Mouse (Mus musculus): ENCODE measurements around the gene Spsb4. TPM values are rescaled to one million over a fixed set of nuclear protein-coding genes. Genes with fewer than 3 reads are reported as not detected.

The Spsb4 gene
- polyA plus RNA-seq, 1 experiment from 2014 or later = 1.1 TPM

- H3K9ac ChIP-seq = no peak overlapping the region
- no peaks in the 10 kb centered on the region for H3K9me3 ChIP-seq (replicated peaks)
- H3K4me1 ChIP-seq (replicated peaks) = no peaks in the 10 kb centered on the region
- H3K27me3 ChIP-seq = no peaks in the 10 kb centered on the region
- no peak overlapping the region for H3K4me2 ChIP-seq
- WGBS (ENCODE audit: insufficient replicate concordance) = 69% methylated on average over 14 of the region's 14 CpGs
- no peak overlapping the region for H3K27ac ChIP-seq
- DNase-seq = no peak
- ATAC-seq (ENCODE audit: low read depth) = no peak
- H3K36me3 ChIP-seq = no peaks in the 10 kb centered on the region
- no peak overlapping the region for H3K4me3 ChIP-seq (replicated peaks)
Observed at GRCm38 (mm10) chr9:96991118-96991517, 27.5 kb downstream of the Spsb4 start.

DNA sequence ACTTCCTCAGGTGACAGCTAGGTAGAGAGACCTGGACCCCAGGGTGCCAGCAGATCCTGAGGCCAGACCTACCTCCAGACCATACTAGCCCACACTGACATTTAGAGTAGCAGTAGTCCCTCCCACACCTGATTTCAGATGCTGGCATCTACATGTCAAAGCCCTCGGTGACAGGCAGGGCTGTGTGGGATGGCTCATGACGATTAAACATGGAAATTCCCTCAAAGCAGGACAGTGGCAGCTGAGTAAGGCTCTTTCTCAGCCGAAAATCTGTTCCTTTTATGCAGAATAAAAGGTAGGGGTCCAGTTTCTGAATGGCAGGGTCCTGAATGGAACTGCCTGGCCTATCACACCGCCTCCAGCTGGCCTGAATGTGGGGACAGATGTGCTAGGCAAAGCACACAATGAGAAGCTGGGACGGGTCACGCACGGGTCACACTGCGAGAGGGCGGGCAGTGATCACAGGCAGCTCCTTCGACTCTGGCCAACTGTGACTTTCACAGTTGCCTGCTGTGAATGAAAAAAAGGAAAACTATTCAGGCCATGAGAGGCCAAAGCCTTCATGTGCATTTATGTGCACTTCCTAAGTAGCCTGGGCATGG is 29.2 kb downstream of the Spsb4 start:
- H3K36me3 ChIP-seq = no peaks in the 10 kb centered on the region
- no peaks in the 10 kb centered on the region for H3K4me1 ChIP-seq (replicated peaks)
- ATAC-seq (ENCODE audit: low read depth) (no peak), DNase-seq (no peak)
- H3K4me3 ChIP-seq (replicated peaks) = no peak overlapping the region
- no peak overlapping the region for H3K9ac ChIP-seq
- no peaks in the 10 kb centered on the region for H3K9me3 ChIP-seq (replicated peaks)
- H3K4me2 ChIP-seq = no peak overlapping the region
- no peak overlapping the region for H3K27ac ChIP-seq
- H3K27me3 ChIP-seq = no peaks in the 10 kb centered on the region
- WGBS (ENCODE audit: insufficient replicate concordance) = 52% methylated on average over 10 of the region's 10 CpGs

DNA sequence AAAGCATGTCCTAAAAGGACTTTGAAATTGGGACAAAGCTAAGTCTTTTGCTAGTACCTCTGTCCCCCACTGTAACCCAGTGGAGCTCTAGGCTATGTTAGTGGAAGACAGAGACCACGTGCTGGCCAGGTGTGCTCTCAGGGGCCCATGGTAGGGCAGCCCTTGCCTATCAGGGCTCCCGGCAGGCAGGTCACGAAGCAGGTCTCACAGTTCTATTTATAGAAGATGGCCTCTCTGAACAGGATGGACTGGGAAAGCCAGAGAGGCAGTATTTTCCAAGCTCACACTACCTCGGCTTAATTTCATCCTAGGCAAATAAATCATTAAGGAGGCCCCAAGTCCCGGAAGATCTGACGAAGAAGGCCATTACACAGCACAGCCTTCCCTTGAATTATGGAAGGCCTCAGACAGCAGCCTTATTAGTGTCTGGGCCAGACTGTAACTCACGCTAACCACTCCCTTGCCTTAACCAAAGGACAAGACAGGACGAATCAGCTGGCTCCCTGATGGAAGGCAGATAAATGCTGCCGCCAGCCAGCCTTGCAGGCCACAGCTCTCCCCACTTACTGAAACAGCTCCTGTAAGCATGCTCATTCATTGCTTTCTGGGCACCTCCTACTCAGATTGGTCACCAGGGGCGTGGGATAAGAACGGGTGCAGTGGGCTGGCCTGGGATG is 31.7 kb downstream of the Spsb4 start:
- 55% methylated on average over 11 of the region's 11 CpGs for WGBS (ENCODE audit: insufficient replicate concordance)
- no peak overlapping the region for H3K4me2 ChIP-seq
- H3K27ac ChIP-seq = no peak overlapping the region
- H3K9ac ChIP-seq = no peak overlapping the region
- no peaks in the 10 kb centered on the region for H3K9me3 ChIP-seq (replicated peaks)
- no peaks in the 10 kb centered on the region for H3K36me3 ChIP-seq
- no peaks in the 10 kb centered on the region for H3K27me3 ChIP-seq
- H3K4me3 ChIP-seq (replicated peaks) = no peak overlapping the region
- ATAC-seq (ENCODE audit: low read depth) (no peak), DNase-seq (no peak)
- H3K4me1 ChIP-seq (replicated peaks) = 0 out of 2 replicates have a peak, but pooled peaks cover 7% of the 10 kb centered on the region

DNA sequence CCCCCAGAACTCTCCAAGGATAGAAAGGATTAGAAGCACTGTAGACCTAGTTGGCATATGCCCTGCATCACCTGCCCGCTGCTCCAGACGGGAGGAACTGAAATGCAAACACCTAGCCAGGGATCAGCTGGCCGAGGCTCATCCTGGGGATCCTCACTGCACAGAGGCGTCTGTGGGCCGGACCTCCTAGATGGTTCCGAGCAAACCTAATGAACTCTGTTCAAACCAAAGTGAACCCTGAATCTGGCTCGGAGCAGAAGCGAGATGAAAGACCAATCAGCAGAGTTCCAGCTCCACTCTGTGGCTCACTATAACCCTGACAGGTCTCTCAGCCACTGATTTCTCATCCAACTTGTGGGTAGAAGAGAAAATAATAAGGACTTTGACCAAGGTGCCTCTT is 34.6 kb downstream of the Spsb4 start:
- Histone ChIP-seq H3K9me3 (replicated peaks) (no peaks in the 10 kb centered on the region), H3K36me3 (no peaks in the 10 kb centered on the region), H3K4me3 (replicated peaks) (no peak overlapping the region), H3K27ac (no peak overlapping the region), H3K4me2 (no peak overlapping the region), H3K27me3 (no peaks in the 10 kb centered on the region), H3K9ac (no peak overlapping the region), H3K4me1 (replicated peaks) (peaks cover 15% of the 10 kb centered on the region)
- ATAC-seq (ENCODE audit: low read depth) = no peak
- WGBS (ENCODE audit: insufficient replicate concordance) = 71% methylated on average over 8 of the region's 8 CpGs
- DNase-seq = no peak

DNA sequence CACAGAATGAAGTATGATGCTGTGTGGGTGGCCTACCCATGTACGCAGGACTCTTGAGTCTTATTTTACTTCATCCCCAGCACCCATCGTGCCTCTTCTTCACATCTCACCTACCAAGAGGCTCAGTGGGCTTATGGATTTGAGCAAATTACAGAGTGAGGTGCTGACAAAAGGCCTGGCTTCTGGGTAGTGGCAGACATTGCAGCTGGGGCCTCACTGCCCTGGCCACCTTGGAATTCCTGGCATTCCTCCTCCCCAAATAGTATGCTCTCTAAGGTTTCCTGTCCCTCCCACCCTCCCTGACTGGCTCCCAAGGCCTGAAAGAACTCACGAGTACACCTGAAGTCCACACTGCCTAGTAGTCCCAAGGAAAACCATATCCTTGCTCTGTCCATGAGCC is 35.7 kb downstream of the Spsb4 start:
- ATAC-seq (ENCODE audit: low read depth) (no peak), DNase-seq (no peak)
- 45% methylated on average over 3 of the region's 3 CpGs for WGBS (ENCODE audit: insufficient replicate concordance)
- H3K36me3 ChIP-seq = no peaks in the 10 kb centered on the region
- no peak overlapping the region for H3K4me2 ChIP-seq
- H3K4me3 ChIP-seq (replicated peaks) = no peak overlapping the region
- no peak overlapping the region for H3K9ac ChIP-seq
- no peak overlapping the region for H3K27ac ChIP-seq
- H3K4me1 ChIP-seq (replicated peaks) = peaks cover 15% of the 10 kb centered on the region
- no peaks in the 10 kb centered on the region for H3K9me3 ChIP-seq (replicated peaks)
- no peaks in the 10 kb centered on the region for H3K27me3 ChIP-seq

DNA sequence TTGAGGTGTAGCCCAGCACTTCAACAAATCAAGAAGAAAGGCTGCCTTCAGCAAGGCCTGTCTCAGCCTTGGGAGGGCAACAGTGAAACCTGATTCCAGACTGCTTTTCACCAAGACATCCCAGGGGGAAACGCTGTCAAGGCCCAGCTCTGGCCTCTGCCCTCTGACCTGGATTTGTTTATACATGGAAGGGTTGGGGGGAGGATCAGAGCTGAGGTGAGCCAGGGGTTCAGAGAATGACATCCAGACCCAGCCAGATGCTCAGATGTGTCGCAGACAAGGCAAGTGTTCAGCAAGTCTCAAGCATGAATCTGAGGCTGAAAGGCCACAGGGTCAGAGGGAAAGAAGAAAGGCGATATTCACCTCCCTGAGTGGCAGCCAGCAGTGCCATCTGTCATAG is 36.3 kb downstream of the Spsb4 start:
- Histone ChIP-seq H3K4me2 (no peak overlapping the region), H3K27ac (no peak overlapping the region), H3K36me3 (no peaks in the 10 kb centered on the region), H3K4me1 (replicated peaks) (peaks cover 15% of the 10 kb centered on the region), H3K4me3 (replicated peaks) (no peak overlapping the region), H3K9me3 (replicated peaks) (no peaks in the 10 kb centered on the region), H3K27me3 (no peaks in the 10 kb centered on the region), H3K9ac (no peak overlapping the region)
- DNase-seq (no peak), ATAC-seq (ENCODE audit: low read depth) (no peak)
- WGBS (ENCODE audit: insufficient replicate concordance) = 34% methylated on average over 3 of the region's 3 CpGs

DNA sequence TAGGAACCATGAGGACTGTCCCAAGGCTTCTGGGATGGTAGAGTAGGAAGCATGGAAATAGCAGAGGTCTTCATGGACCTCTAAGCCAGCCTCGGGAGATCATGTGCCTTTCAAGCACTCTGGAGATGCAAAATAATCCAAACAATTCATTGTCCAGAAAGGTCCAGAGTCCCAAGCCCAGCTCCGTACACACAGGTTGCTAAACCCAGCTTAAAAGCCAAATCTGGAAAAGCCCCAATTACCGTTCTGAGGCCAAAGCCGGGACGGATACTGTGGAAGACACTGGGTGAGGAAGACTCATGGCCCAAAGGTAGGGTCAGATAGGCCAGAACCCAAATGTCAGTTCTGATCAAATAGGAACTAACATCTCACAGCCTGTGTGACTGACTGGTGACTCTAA is 36.8 kb downstream of the Spsb4 start:
- DNase-seq = no peak
- peaks cover 15% of the 10 kb centered on the region for H3K4me1 ChIP-seq (replicated peaks)
- H3K27me3 ChIP-seq = no peaks in the 10 kb centered on the region
- no peak overlapping the region for H3K4me3 ChIP-seq (replicated peaks)
- H3K9ac ChIP-seq = no peak overlapping the region
- no peaks in the 10 kb centered on the region for H3K36me3 ChIP-seq
- no peak overlapping the region for H3K27ac ChIP-seq
- no peaks in the 10 kb centered on the region for H3K9me3 ChIP-seq (replicated peaks)
- ATAC-seq (ENCODE audit: low read depth) = no peak
- no peak overlapping the region for H3K4me2 ChIP-seq
- 71% methylated on average over 5 of the region's 5 CpGs for WGBS (ENCODE audit: insufficient replicate concordance)

DNA sequence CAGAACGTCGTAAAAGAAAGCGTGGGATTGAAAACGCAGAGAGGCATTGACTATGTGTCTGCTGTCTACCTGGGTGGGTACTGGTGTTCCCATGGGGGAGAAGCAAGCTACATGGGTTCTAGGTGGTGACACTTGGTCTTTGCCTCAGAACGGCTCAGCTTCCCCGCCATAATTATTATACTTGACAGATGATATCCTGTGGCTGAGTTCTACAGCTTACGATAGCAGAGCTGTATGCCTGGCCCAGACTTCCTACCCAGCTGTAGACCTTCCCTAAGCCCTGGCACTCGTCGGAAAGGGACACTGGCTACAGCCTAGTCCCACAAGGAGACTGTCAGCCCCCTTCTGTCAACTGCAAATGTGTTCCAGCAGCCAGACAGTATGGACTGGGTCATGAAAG is 37.5 kb downstream of the Spsb4 start:
- 51% methylated on average over 9 of the region's 9 CpGs for WGBS (ENCODE audit: insufficient replicate concordance)
- H3K36me3 ChIP-seq = no peaks in the 10 kb centered on the region
- ATAC-seq (ENCODE audit: low read depth) (no peak), DNase-seq (no peak)
- H3K4me1 ChIP-seq (replicated peaks) = peaks cover 15% of the 10 kb centered on the region
- no peak overlapping the region for H3K9ac ChIP-seq
- H3K27me3 ChIP-seq = no peaks in the 10 kb centered on the region
- H3K4me3 ChIP-seq (replicated peaks) = no peak overlapping the region
- H3K27ac ChIP-seq = no peak overlapping the region
- no peaks in the 10 kb centered on the region for H3K9me3 ChIP-seq (replicated peaks)
- no peak overlapping the region for H3K4me2 ChIP-seq

GRCm38 (mm10) chr9:96980037-96980997 is 38.3 kb downstream of the Spsb4 start:
- no peak for ATAC-seq (ENCODE audit: low read depth)
- Histone ChIP-seq H3K27me3 (no peaks in the 10 kb centered on the region), H3K4me3 (replicated peaks) (no peak overlapping the region), H3K36me3 (no peaks in the 10 kb centered on the region), H3K9ac (no peak overlapping the region), H3K9me3 (replicated peaks) (no peaks in the 10 kb centered on the region), H3K4me1 (replicated peaks) (peaks cover 15% of the 10 kb centered on the region), H3K27ac (no peak overlapping the region), H3K4me2 (no peak overlapping the region)
- no peak for DNase-seq
- WGBS (ENCODE audit: insufficient replicate concordance) = 58% methylated on average over 10 of the region's 10 CpGs

- Histone ChIP-seq H3K9ac (no peak overlapping the region), H3K4me3 (replicated peaks) (no peak overlapping the region), H3K4me1 (replicated peaks) (peaks cover 15% of the 10 kb centered on the region), H3K36me3 (no peaks in the 10 kb centered on the region), H3K27ac (no peak overlapping the region), H3K9me3 (replicated peaks) (no peaks in the 10 kb centered on the region), H3K4me2 (no peak overlapping the region), H3K27me3 (no peaks in the 10 kb centered on the region)
- no peak for ATAC-seq (ENCODE audit: low read depth)
- no peak for DNase-seq
- 52% methylated on average over 13 of the region's 13 CpGs for whole genome bisulfite sequencing (ENCODE audit: insufficient replicate concordance)
Observed at GRCm38 (mm10) chr9:96979417-96980030, 39.1 kb downstream of the Spsb4 start.

DNA sequence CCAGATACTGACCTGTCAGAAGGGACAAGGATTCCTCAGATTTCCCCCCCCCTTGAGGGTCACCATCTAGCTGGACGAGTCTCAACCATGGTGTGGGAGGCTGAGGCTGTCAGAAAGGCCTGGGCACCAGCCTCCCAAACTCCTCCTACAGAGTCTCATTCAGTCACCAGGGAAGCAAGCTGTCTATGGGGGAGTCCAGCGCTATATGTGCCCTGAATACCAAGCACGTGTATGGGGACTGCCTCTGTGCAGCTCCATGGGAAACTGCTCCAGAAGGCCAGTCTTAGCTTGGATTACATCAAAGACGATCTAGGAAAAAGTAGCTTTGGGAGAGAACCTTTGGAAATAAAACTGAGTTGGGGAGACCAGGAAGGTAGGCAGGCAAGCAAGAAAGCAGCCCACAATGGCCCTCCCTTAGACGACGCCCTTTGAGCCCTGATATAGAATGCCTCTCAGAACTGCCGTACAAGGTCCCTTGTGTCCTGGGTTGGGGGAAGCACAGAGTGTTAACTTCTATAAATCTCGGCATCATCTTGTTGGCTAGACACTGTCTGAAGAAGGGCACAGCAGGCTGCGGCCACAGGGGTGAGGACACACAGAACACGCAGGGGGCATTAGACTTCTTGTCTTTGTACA is 40.4 kb downstream of the Spsb4 start:
- ATAC-seq (ENCODE audit: low read depth) (no peak), DNase-seq (no peak)
- Histone ChIP-seq H3K9ac (no peak overlapping the region), H3K4me2 (no peak overlapping the region), H3K27me3 (no peaks in the 10 kb centered on the region), H3K4me3 (replicated peaks) (no peak overlapping the region), H3K4me1 (replicated peaks) (peaks cover 15% of the 10 kb centered on the region), H3K36me3 (no peaks in the 10 kb centered on the region), H3K9me3 (replicated peaks) (no peaks in the 10 kb centered on the region), H3K27ac (no peak overlapping the region)
- 65% methylated on average over 10 of the region's 10 CpGs for WGBS (ENCODE audit: insufficient replicate concordance)

All from liver, embryonic 13.5 days (tissue).